Mouse (Mus musculus): Measurements from ENCODE around the gene Syt7.

GRCm38 (mm10) chr19:10444685-10445369 lies 55.9 kb downstream of the Syt7 start:
- TF ChIP-seq CTCF (IDR thresholded peaks at IDR 0.05; ENCODE audit: borderline replicate concordance, insufficient read depth, low read length) (no peak), POLR2A (IDR thresholded peaks at IDR 0.05; ENCODE audit: low read depth, low read length) (no peak)
